Mouse (Mus musculus) cerebellum, postnatal 25 days (tissue): ENCODE measurements around the gene Lilra6.
"Not testable (repeated sequence)": the region's sequence is repeated elsewhere in the genome, so short reads cannot be mapped to it uniquely, and the experiment has no call there.

ENCODE experiments used
- DNase-seq, 2 experiments: peaks; one replicate each; pipeline ENCODE4 v3.0.0; 2021; ENCODE audit warnings: mixed read lengths in 2 of 2

Gene Lilra6

DNA sequence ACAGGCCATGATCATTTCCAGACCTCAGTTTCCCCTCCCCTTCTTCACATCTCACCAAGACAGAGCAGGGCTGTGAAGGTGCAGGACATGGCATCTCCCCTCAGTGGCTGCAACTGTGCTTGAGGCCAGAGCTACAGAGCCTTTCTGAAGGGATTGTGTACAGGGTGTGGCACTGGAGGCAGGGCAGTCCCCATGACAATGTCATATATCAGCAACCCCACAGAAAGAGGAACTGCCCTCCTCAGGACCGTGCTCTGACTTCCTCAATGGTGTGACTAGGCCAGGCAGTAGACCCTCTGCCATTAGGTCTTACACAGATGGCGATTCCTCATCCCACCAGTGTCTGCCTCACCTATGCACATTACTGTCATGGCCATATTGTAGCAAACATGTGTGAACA, at the start of gene Lilra6:
Gene Lilra6, minus strand, starts transcription at position 117 of the 400 bp plus-strand sequence.
- DNase-seq: not testable (repeated sequence)

DNA sequence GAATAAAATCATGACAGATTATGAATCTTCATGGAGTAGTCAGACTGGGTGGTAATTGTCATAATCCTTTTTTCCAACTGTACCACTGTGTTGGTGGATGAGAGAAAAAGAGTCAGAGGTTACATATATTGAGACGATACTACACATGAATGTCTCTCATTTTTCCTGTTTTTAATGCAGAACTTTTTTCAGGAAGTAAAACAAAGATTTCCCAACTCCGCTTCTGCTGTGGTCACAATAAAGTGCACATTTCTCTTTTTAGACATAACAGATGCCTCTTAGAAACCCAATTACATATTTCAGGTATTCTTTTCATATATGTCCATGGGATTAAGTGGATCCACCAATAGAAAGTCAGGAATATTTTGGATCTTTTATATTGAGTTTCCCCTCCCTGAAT, 46.7 kb upstream of the Lilra6 start:
- DNase-seq: no peak

GRCm38 (mm10) chr7:3957387-3957786, 42.1 kb upstream of the Lilra6 start:
- no peak for DNase-seq

GRCm38 (mm10) chr7:3949159-3949558, 33.9 kb upstream of the Lilra6 start:
- no peak for DNase-seq

GRCm38 (mm10) chr7:3948223-3948622, 32.9 kb upstream of the Lilra6 start:
- DNase-seq: no peak

DNA sequence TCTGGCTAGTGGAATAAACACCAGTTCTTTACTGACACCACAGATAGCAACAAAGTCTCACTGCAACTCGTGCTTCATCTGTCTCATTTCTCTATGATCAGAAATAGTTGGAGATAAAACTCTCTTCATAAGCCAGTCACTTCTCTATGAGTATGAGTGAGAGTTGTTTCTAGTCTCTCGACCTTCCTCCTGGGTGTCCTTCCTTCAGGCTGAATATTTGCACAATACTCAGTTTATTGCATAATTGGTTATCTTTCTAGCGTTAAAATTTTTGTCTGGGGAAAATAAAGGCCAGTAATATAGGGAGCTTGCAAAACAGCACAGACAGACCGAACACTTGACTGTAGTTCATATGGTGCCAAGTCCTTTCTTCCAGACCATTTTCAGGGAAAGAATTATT, 30.8 kb upstream of the Lilra6 start:
- DNase-seq: no peak

GRCm38 (mm10) chr7:3940915-3941314, 25.6 kb upstream of the Lilra6 start:
- no peak for DNase-seq

GRCm38 (mm10) chr7:3939866-3940525, 24.7 kb upstream of the Lilra6 start:
- DNase-seq: no peak

DNA sequence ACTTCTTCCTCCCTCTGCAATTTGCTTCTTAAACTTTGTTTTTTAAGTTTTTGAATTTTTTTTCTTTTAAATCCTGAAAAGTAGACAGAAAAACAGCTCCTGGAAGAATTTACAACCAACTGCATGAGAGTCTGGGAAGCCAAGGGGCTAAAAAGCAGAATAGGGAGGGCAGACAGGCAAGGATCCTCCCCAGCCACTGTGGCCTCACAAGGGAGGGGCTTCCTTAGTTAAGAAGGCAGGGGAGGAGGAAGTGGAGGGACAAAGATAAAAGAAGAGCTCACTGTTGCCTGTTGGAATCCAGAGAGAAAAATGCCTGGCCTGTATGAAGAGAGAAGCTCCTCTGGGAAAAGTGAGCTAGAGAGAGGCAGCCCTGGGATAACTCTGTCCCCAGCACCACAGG, 20.2 kb upstream of the Lilra6 start:
- DNase-seq: not testable (repeated sequence)

GRCm38 (mm10) chr7:3903704-3904103, 11.6 kb downstream of the Lilra6 start:
- DNase-seq: no peak

- not testable (repeated sequence) for DNase-seq
Observed at GRCm38 (mm10) chr7:3898036-3898590, 17.2 kb downstream of the Lilra6 start, which contains the start of gene Gm14548. TSS of gene Gm14548 (minus strand) at chr7:3898120.

- DNase-seq: not testable (repeated sequence)
Observed at GRCm38 (mm10) chr7:3875032-3875431, 40.3 kb downstream of the Lilra6 start.
